Mouse (Mus musculus) ES-E14 (cell line): Measurements from ENCODE around the gene Nfu1. TPM values are rescaled to one million over a fixed set of nuclear protein-coding genes. Genes with fewer than 3 reads are reported as not detected.

Experiments used
- DNase-seq: peaks from one replicate; pipeline ENCODE4 v3.0.0-alpha.2; 2013; ENCODE audit warnings: low read depth, low spot score
- H3K27ac ChIP-seq: 2 replicates; pipeline ENCODE4 v1.5.1; 2012; ENCODE audit warnings: low read depth, mild to moderate bottlenecking, low read length, moderate library complexity, mixed read lengths; ENCODE audit not compliant: poor library complexity, insufficient read depth, severe bottlenecking
- H3K36me3 ChIP-seq: 2 replicates; pipeline ENCODE4 v1.6.1; 2012; ENCODE audit warnings: mild to moderate bottlenecking, low read length, moderate library complexity, mixed read lengths; ENCODE audit not compliant: control insufficient read depth, poor library complexity, insufficient read depth, severe bottlenecking
- H3K4me1 ChIP-seq, 2 experiments: fragments of 150-350 bp in 1 of 2; sonication (generic) in 1 of 2; 2 replicates each; pipeline ENCODE4 v1.6.1; 2012; ENCODE audit warnings: low read length in 2 of 2, mild to moderate bottlenecking in 1 of 2, mixed read lengths in 1 of 2; ENCODE audit not compliant: control insufficient read depth in 2 of 2, insufficient read depth in 2 of 2, poor library complexity in 1 of 2
- H3K4me3 ChIP-seq, 2 experiments: fragments of 150-350 bp in 1 of 2; sonication (generic) in 1 of 2; 2 replicates each; pipeline ENCODE4 v1.5.1; 2012; ENCODE audit warnings: low read length in 2 of 2, low read depth in 1 of 2, mild to moderate bottlenecking in 1 of 2, mixed read lengths in 1 of 2; ENCODE audit not compliant: insufficient read depth in 1 of 2, poor library complexity in 1 of 2, severe bottlenecking in 1 of 2
- H3K9ac ChIP-seq: 2 replicates; pipeline ENCODE4 v1.6.1; 2012; ENCODE audit warnings: low read depth, mild to moderate bottlenecking, low read length, mixed read lengths; ENCODE audit not compliant: poor library complexity, insufficient read depth, severe bottlenecking
- H3K9me3 ChIP-seq: fragments of 150-350 bp; sonication (generic); 2 replicates; pipeline ENCODE4 v1.6.1; 2012; ENCODE audit warnings: low read depth, mild to moderate bottlenecking, low read length; ENCODE audit not compliant: control insufficient read depth, insufficient read depth
- CHD2 ChIP-seq: IDR thresholded peaks from 2 replicates; pipeline ENCODE4 v1.6.1; 2014; ENCODE audit warnings: mild to moderate bottlenecking, low read depth, low read length, inconsistent platforms
- HCFC1 ChIP-seq: IDR thresholded peaks from 2 replicates; pipeline ENCODE4 v1.6.1; 2012; ENCODE audit warnings: low read length, inconsistent platforms, borderline replicate concordance; ENCODE audit not compliant: insufficient read depth
- MAFK ChIP-seq: IDR thresholded peaks from 2 replicates; pipeline ENCODE4 v1.6.1; 2014; ENCODE audit warnings: mild to moderate bottlenecking, low read depth, low read length, inconsistent platforms; ENCODE audit not compliant: insufficient read depth
- ZC3H11A ChIP-seq: IDR thresholded peaks from 2 replicates; pipeline ENCODE4 v1.6.1; 2012; ENCODE audit warnings: low read depth, mild to moderate bottlenecking, inconsistent platforms, low read length, borderline replicate concordance
- ZNF384 ChIP-seq: IDR thresholded peaks from 2 replicates; pipeline ENCODE4 v1.6.1; 2012; ENCODE audit warnings: low read depth, low read length, inconsistent platforms
- in situ Hi-C, 2 experiments: fragments of 600-800 bp; cut with MboI; formaldehyde crosslinking; loops; one replicate each; pipeline ENCODE4 v1.15.1; 2025; ENCODE audit warnings: low sequenced_read_pairs in 2 of 2, inconsistent platforms in 1 of 2; ENCODE audit not compliant: unreplicated experiment in 2 of 2
- total RNA-seq: library from RNA; depleted of rRNA; stranded (reverse); fragments of 300-350 nt; gene quantifications from 2 replicates; pipeline ENCODE4 v1.2.3, GENCODE M21; 2012

Nfu1 gene
- total RNA-seq, 1 experiment = 113 TPM

- no peak overlapping the region for H3K4me3 ChIP-seq
- DNase-seq = no peak
- no peaks in the 10 kb centered on the region for H3K36me3 ChIP-seq
- H3K9ac ChIP-seq = no peak overlapping the region
- H3K27ac ChIP-seq = no peak overlapping the region
- in situ Hi-C loops = no loop called here
- no peaks in the 10 kb centered on the region for H3K4me1 ChIP-seq
- TF ChIP-seq MAFK (no peak), CHD2 (no peak), HCFC1 (no peak), ZC3H11A (no peak), ZNF384 (no peak)
- H3K9me3 ChIP-seq = no peaks in the 10 kb centered on the region
Observed at GRCm38 (mm10) chr6:86978156-86978908, 30.7 kb upstream of the Nfu1 start.

DNA sequence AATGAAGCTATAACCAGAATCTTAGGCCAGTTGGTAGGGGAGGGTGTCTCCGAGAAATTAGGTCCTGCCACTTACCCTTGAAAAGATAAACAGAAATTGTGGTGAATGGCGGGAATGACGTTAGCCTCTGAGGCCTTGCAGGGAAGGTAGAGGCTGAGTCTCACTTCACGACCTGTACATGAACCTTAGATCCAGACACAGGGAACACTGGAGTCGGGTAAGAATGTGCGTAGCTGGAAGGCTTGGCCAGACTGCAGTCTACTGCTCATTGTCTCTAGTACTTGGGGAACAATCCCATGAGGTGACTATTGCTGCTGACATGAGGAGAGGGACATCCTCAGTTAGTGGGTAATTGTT, 30.1 kb upstream of the Nfu1 start:
- Histone ChIP-seq H3K9me3 (no peaks in the 10 kb centered on the region), H3K36me3 (no peaks in the 10 kb centered on the region), H3K9ac (no peak overlapping the region), H3K4me1 (no peaks in the 10 kb centered on the region), H3K27ac (no peak overlapping the region), H3K4me3 (no peak overlapping the region)
- DNase-seq = no peak
- in situ Hi-C loops = no loop called here
- TF ChIP-seq ZC3H11A (no peak), CHD2 (no peak), ZNF384 (no peak), MAFK (no peak), HCFC1 (no peak)

DNA sequence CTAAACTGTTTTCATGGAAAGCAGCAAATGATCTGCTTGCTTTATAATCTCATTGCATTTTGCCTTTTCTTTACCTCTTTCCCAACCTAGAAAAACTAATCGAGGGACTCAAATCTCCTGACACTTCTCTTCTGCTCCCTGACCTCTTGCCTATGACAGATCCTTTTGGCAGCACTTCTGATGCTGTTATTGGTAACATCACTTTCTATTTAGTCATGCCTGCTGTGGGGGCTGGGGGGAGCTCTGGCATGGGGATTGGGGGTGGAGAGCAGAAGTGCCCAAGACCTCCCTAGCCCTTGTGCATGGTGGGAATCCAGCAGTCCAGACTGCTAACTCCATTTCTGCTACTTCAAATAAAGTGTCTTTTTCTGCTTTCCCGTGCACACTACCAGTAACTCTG, 27.8 kb upstream of the Nfu1 start:
- Histone ChIP-seq H3K9ac (no peak overlapping the region), H3K9me3 (no peaks in the 10 kb centered on the region), H3K27ac (no peak overlapping the region), H3K36me3 (no peaks in the 10 kb centered on the region), H3K4me1 (no peaks in the 10 kb centered on the region), H3K4me3 (no peak overlapping the region)
- in situ Hi-C loops = no loop called here
- DNase-seq = no peak
- TF ChIP-seq CHD2 (no peak), HCFC1 (no peak)

GRCm38 (mm10) chr6:86985314-86986106, 23.5 kb upstream of the Nfu1 start:
- Histone ChIP-seq H3K27ac (no peak overlapping the region), H3K9ac (no peak overlapping the region), H3K9me3 (no peaks in the 10 kb centered on the region), H3K4me1 (no peaks in the 10 kb centered on the region), H3K4me3 (no peak overlapping the region), H3K36me3 (no peaks in the 10 kb centered on the region)
- DNase-seq = no peak
- in situ Hi-C loops = no loop called here
- TF ChIP-seq MAFK (no peak), ZC3H11A (no peak), ZNF384 (no peak), HCFC1 (no peak), CHD2 (no peak)
